Mouse (Mus musculus) hindbrain, embryonic 11.5 days (tissue): Measurements from ENCODE around the gene Pom121l2. TPM values are rescaled to one million over a fixed set of nuclear protein-coding genes. Genes with fewer than 3 reads are reported as not detected.
A peak's percentile ranks its signal among the peaks of the same experiment; 100 is the strongest.

Experiments
- ATAC-seq: fragments of 200-750 bp; cut with Nextera tagmentation; 2 replicates; pipeline ENCODE4 v1.8.0; 2017; ENCODE audit warnings: mild to moderate bottlenecking, moderate TSS enrichment, moderate library complexity; ENCODE audit not compliant: low FRiP score
- DNase-seq: peaks from one replicate; pipeline ENCODE4 v3.0.0-alpha.2; 2015; ENCODE audit warnings: low spot score
- H3K27ac ChIP-seq: fragments of 300-500 bp; sonication (generic); 2 replicates; pipeline ENCODE4 v1.5.1; 2014; ENCODE audit warnings: mild to moderate bottlenecking, low read depth, low read length
- H3K27me3 ChIP-seq: fragments of 300-500 bp; sonication (generic); 2 replicates; pipeline ENCODE4 v1.6.1; 2014; ENCODE audit warnings: mild to moderate bottlenecking, low read length, moderate library complexity, mixed read lengths; ENCODE audit not compliant: control insufficient read depth, insufficient read depth
- H3K36me3 ChIP-seq: fragments of 300-500 bp; sonication (generic); 2 replicates; pipeline ENCODE4 v1.6.1; 2014; ENCODE audit warnings: mild to moderate bottlenecking, low read length, moderate library complexity, mixed read lengths; ENCODE audit not compliant: control insufficient read depth, insufficient read depth
- H3K4me1 ChIP-seq: fragments of 300-500 bp; sonication (generic); replicated peaks from 2 replicates; pipeline ENCODE4 v1.6.1; 2014; ENCODE audit warnings: low read length, mixed read lengths; ENCODE audit not compliant: control insufficient read depth, insufficient read depth
- H3K4me2 ChIP-seq: fragments of 300-500 bp; sonication (generic); replicated peaks from 2 replicates; pipeline ENCODE4 v1.6.1; 2014; ENCODE audit warnings: mild to moderate bottlenecking, low read depth, low read length
- H3K4me3 ChIP-seq: fragments of 300-500 bp; sonication (generic); 2 replicates; pipeline ENCODE4 v1.5.1; 2014; ENCODE audit warnings: low read depth, low read length
- H3K9ac ChIP-seq: fragments of 300-500 bp; sonication (generic); 2 replicates; pipeline ENCODE4 v1.6.1; 2014; ENCODE audit warnings: low read depth, low read length
- H3K9me3 ChIP-seq: fragments of 300-500 bp; sonication (generic); 2 replicates; pipeline ENCODE4 v1.6.1; 2016; ENCODE audit warnings: low read length; ENCODE audit not compliant: control insufficient read depth
- WGBS: fragments of 180-500 bp; shearing (Covaris S2); extraction: QIAGEN DNeasy Blood & Tissue Kit; methylation state at CpG from one replicate; pipeline ENCODE4 v1.1.7; 2014; 5-methylcytosine and 5-hydroxymethylcytosine counted together
- polyA plus RNA-seq: library from polyadenylated mRNA; unstranded; fragments of >200 nt; fragmentation: Nextera tagmentation; extraction: Ambion mirVana; gene quantifications from 2 replicates; pipeline ENCODE4 v1.2.1, GENCODE M21; 2014

The Pom121l2 gene
- polyA plus RNA-seq, 1 experiment from 2014 or later: 0.11 TPM

GRCm38 (mm10) chr13:22020901-22021339 lies 39.9 kb downstream of the Pom121l2 start:
- peak overlapping the region; percentile 68 for H3K4me2 ChIP-seq
- ATAC-seq (peak; percentile 71), DNase-seq (peak; percentile 79)
- WGBS: under 1% methylated on average over 8 of the region's 8 CpGs
- no peak overlapping the region for H3K27ac ChIP-seq
- no peaks in the 10 kb centered on the region for H3K36me3 ChIP-seq
- no peaks in the 10 kb centered on the region for H3K9me3 ChIP-seq
- no peaks in the 10 kb centered on the region for H3K4me1 ChIP-seq
- H3K9ac ChIP-seq: no peak overlapping the region
- H3K4me3 ChIP-seq: peak overlapping the region; percentile 44
- H3K27me3 ChIP-seq: peaks cover 21% of the 10 kb centered on the region

GRCm38 (mm10) chr13:22021581-22021980 lies 40.6 kb downstream of the Pom121l2 start:
- Histone ChIP-seq H3K36me3 (no peaks in the 10 kb centered on the region), H3K9me3 (no peaks in the 10 kb centered on the region), H3K4me2 (peak overlapping the region; percentile 68), H3K4me1 (no peaks in the 10 kb centered on the region), H3K9ac (peak overlapping the region; percentile 31; the same call in 1 of the 2 replicates), H3K4me3 (peak overlapping the region; percentile 44), H3K27me3 (peaks cover 19% of the 10 kb centered on the region), H3K27ac (no peak overlapping the region)
- 0% methylated on average over 11 of the region's 11 CpGs for WGBS
- ATAC-seq (0 out of 2 replicates have a peak, but pooled peaks have one; percentile 37), DNase-seq (peak; percentile 53)

GRCm38 (mm10) chr13:22022241-22022640 lies 41.2 kb downstream of the Pom121l2 start:
- Histone ChIP-seq H3K36me3 (no peaks in the 10 kb centered on the region), H3K27me3 (peaks cover 19% of the 10 kb centered on the region), H3K4me3 (peak overlapping the region; percentile 44), H3K4me1 (no peaks in the 10 kb centered on the region), H3K9me3 (no peaks in the 10 kb centered on the region), H3K9ac (no peak overlapping the region), H3K27ac (no peak overlapping the region), H3K4me2 (peak overlapping the region; percentile 68)
- DNase-seq (peak; percentile 89), ATAC-seq (peak; percentile 60)
- under 1% methylated on average over 9 of the region's 9 CpGs for WGBS

GRCm38 (mm10) chr13:22026058-22027031 lies 45.4 kb downstream of the Pom121l2 start:
- no peak overlapping the region for H3K27ac ChIP-seq
- H3K9ac ChIP-seq: peak overlapping the region; percentile 45
- H3K9me3 ChIP-seq: no peaks in the 10 kb centered on the region
- ATAC-seq (0 out of 2 replicates have a peak, but pooled peaks have one; percentile 44), DNase-seq (peak; percentile 98)
- H3K4me1 ChIP-seq: no peaks in the 10 kb centered on the region
- H3K4me2 ChIP-seq: peak overlapping the region; percentile 49
- H3K4me3 ChIP-seq: peak overlapping the region; percentile 44
- H3K36me3 ChIP-seq: no peaks in the 10 kb centered on the region
- 1% methylated on average over 35 of the region's 35 CpGs for WGBS
- H3K27me3 ChIP-seq: no peaks in the 10 kb centered on the region

- no peaks in the 10 kb centered on the region for H3K27me3 ChIP-seq
- peak overlapping the region; percentile 47 for H3K4me2 ChIP-seq
- no peaks in the 10 kb centered on the region for H3K9me3 ChIP-seq
- no peak overlapping the region for H3K27ac ChIP-seq
- no peaks in the 10 kb centered on the region for H3K4me1 ChIP-seq
- under 1% methylated on average over 40 of the region's 40 CpGs for whole genome bisulfite sequencing
- H3K36me3 ChIP-seq: no peaks in the 10 kb centered on the region
- H3K9ac ChIP-seq: peak overlapping the region; percentile 58; the same call in 1 of the 2 replicates
- ATAC-seq: peak; percentile 84
- DNase-seq: peak; percentile 98
- peak overlapping the region; percentile 43 for H3K4me3 ChIP-seq
These were observed 47.9 kb downstream of the Pom121l2 start for GRCm38 (mm10) chr13:22028673-22029460.

GRCm38 (mm10) chr13:22029928-22030327 lies 48.9 kb downstream of the Pom121l2 start:
- DNase-seq: peak; percentile 65

GRCm38 (mm10) chr13:22030493-22030892 lies 49.5 kb downstream of the Pom121l2 start:
- Histone ChIP-seq H3K4me3 (no peak overlapping the region), H3K4me1 (no peaks in the 10 kb centered on the region), H3K9ac (no peak overlapping the region), H3K27ac (no peak overlapping the region), H3K36me3 (no peaks in the 10 kb centered on the region), H3K4me2 (no peak overlapping the region), H3K9me3 (no peaks in the 10 kb centered on the region), H3K27me3 (no peaks in the 10 kb centered on the region)
- WGBS: 15% methylated on average over 4 of the region's 4 CpGs
- DNase-seq (peak; percentile 66), ATAC-seq (no peak)

More at GRCm38 (mm10) chr13:22029928-22030327, 48.9 kb downstream of the Pom121l2 start:
- no peak for ATAC-seq
- Histone ChIP-seq H3K9me3 (no peaks in the 10 kb centered on the region), H3K4me3 (no peak overlapping the region), H3K9ac (no peak overlapping the region), H3K4me1 (no peaks in the 10 kb centered on the region), H3K36me3 (no peaks in the 10 kb centered on the region), H3K27ac (no peak overlapping the region), H3K27me3 (no peaks in the 10 kb centered on the region), H3K4me2 (no peak overlapping the region)
- WGBS: 28% methylated on average over 8 of the region's 8 CpGs

GRCm38 (mm10) chr13:22033741-22034442 lies 52.9 kb downstream of the Pom121l2 start:
- H3K4me1 ChIP-seq: 0 out of 2 replicates have a peak, but pooled peaks cover 2% of the 10 kb centered on the region
- no peaks in the 10 kb centered on the region for H3K36me3 ChIP-seq
- no peak overlapping the region for H3K27ac ChIP-seq
- DNase-seq (peak; percentile 35), ATAC-seq (no peak)
- WGBS: 54% methylated on average over 5 of the region's 5 CpGs
- H3K27me3 ChIP-seq: no peaks in the 10 kb centered on the region
- H3K4me3 ChIP-seq: peak overlapping the region; percentile 31
- H3K9ac ChIP-seq: peak overlapping the region; percentile 40; the same call in 1 of the 2 replicates
- peak overlapping the region; percentile 41 for H3K4me2 ChIP-seq
- H3K9me3 ChIP-seq: no peaks in the 10 kb centered on the region
